Mouse (Mus musculus): ENCODE measurements at regions not wholly inside any gene's neighbourhood (a gene's known extent, or its start where the extent isn't known, plus 50 kb on each side); places are given as distances from the start of the nearest gene placed in this dataset.
A peak's percentile ranks its signal among the peaks of the same experiment; 100 is the strongest.

DNA sequence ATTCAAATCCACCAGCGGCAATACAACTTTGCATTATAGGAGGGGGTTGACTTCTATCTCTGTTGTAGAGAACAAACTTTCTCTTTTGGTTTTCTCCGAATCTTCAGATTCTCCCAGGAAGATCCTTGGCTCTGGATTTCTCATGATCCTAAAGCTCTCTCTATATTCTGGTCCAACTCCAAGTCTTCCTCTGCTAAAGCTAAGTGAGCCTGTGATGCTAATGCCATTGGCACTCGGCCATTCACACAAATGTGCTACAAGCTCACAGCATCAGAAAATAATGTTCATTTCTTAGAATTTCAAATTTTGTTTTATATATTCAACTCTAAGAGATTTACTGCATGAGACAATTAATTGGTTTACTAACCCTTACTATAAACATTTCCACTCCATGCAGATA is 461.2 kb upstream of the Gm9747 start:
- no peak overlapping the region for H3K4me3 ChIP-seq (ENCODE audit: insufficient read depth, low read length)
- no peak overlapping the region for H3K27ac ChIP-seq (ENCODE audit: insufficient read depth, low read length)
- H3K4me1 ChIP-seq (ENCODE audit: control insufficient read depth, insufficient read depth, low read length) = no peaks in the 10 kb centered on the region
- TF ChIP-seq POLR2A (IDR thresholded peaks at IDR 0.05; ENCODE audit: low read depth, low read length) (no peak), CTCF (IDR thresholded peaks at IDR 0.05; ENCODE audit: borderline replicate concordance, insufficient read depth, low read length) (no peak)

DNA sequence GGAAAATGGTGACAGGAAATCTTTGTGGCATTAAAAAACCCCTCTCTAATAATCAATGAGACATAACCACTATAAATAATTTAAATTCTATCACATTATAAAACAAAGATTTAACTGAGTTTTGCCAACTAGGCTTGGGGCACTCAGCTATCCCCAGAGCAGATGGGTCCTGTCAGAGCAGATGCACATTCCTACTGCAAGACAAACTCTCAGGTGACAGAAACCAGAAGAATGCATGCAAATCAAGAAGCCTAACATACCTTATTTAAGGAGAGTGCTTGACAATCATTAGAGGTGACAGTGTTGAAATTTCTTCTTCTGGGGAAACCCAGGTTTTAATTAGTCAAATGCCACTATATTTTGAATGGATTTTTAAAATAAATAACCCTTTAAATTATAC is 452.3 kb upstream of the Gm9747 start:
- H3K4me3 ChIP-seq (ENCODE audit: insufficient read depth, low read length) = no peak overlapping the region
- TF ChIP-seq CTCF (IDR thresholded peaks at IDR 0.05; ENCODE audit: borderline replicate concordance, insufficient read depth, low read length) (no peak), POLR2A (IDR thresholded peaks at IDR 0.05; ENCODE audit: low read depth, low read length) (no peak)
- no peak overlapping the region for H3K27ac ChIP-seq (ENCODE audit: insufficient read depth, low read length)
- H3K4me1 ChIP-seq (ENCODE audit: control insufficient read depth, insufficient read depth, low read length) = no peaks in the 10 kb centered on the region; the same call in 1 of the 2 replicates

DNA sequence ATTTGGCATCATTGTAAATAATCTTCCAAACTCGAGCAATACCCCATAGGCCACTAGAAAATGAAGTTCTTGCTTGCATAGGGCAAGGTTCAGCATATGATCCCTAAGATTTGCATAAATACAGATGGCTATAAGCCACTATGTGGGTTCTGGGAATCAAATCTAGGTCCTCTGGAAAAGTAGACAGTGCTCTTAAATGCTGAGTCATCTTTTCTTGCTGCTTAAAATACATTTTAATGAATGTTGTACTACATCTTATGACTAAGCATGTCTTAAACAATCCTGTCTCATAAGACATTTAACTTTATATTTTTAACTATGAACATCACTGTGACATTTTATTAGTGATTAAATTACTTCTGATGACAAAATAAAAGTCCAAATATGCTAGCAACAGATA is 448.6 kb upstream of the Gm9747 start:
- H3K27ac ChIP-seq (ENCODE audit: insufficient read depth, low read length) = no peak overlapping the region
- no peak overlapping the region for H3K4me3 ChIP-seq (ENCODE audit: insufficient read depth, low read length)
- no peaks in the 10 kb centered on the region; the same call in 1 of the 2 replicates for H3K4me1 ChIP-seq (ENCODE audit: control insufficient read depth, insufficient read depth, low read length)
- TF ChIP-seq CTCF (IDR thresholded peaks at IDR 0.05; ENCODE audit: borderline replicate concordance, insufficient read depth, low read length) (no peak), POLR2A (IDR thresholded peaks at IDR 0.05; ENCODE audit: low read depth, low read length) (no peak)

DNA sequence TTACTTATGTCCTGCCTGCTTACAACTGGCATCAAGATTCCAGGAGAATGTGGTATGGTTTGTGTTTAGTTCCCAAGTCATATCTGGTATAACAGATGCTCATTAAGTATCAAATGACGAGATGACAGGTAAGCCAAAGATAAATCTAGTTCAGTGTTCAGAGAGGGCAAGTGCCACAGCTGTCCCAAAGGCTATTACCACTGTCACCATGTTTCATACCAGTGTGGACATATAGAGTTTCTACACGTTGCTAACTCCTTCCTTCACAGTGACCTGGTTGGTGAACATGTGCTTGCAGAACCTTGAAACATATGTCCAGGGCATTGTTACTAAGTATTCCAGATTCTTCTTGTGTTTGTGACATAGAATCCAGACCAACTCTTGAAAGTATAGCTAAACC is 438.1 kb upstream of the Gm9747 start:
- TF ChIP-seq CTCF (IDR thresholded peaks at IDR 0.05; ENCODE audit: borderline replicate concordance, insufficient read depth, low read length) (no peak), POLR2A (IDR thresholded peaks at IDR 0.05; ENCODE audit: low read depth, low read length) (no peak)
- H3K4me3 ChIP-seq (ENCODE audit: insufficient read depth, low read length) = no peak overlapping the region

DNA sequence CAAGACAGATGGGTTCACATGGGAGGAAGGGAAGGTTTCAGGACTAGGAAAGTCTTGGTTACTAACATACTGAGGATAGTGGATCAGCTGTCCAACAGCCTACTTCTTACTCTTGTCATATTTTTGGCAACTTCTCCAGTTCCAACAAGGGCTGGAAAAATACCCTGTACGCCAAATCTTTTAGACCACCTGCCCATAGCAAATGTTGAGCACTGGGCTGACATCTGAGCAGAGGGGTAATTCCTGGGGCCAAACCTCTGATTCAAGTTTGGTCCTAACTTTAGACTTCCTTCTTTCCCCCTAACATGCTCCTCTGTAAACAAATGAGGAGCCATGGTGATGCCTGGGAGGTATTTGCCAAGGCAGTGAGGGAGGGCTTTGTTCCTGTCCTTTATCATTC is 437.5 kb upstream of the Gm9747 start:
- TF ChIP-seq POLR2A (IDR thresholded peaks at IDR 0.05; ENCODE audit: low read depth, low read length) (no peak), CTCF (IDR thresholded peaks at IDR 0.05; ENCODE audit: borderline replicate concordance, insufficient read depth, low read length) (no peak)
- H3K27ac ChIP-seq (ENCODE audit: insufficient read depth, low read length) = no peak overlapping the region

More for the DNA sequence above, 438.1 kb upstream of the Gm9747 start:
- H3K27ac ChIP-seq (ENCODE audit: insufficient read depth, low read length) = no peak overlapping the region
- no peaks in the 10 kb centered on the region for H3K4me1 ChIP-seq (ENCODE audit: control insufficient read depth, insufficient read depth, low read length)

DNA sequence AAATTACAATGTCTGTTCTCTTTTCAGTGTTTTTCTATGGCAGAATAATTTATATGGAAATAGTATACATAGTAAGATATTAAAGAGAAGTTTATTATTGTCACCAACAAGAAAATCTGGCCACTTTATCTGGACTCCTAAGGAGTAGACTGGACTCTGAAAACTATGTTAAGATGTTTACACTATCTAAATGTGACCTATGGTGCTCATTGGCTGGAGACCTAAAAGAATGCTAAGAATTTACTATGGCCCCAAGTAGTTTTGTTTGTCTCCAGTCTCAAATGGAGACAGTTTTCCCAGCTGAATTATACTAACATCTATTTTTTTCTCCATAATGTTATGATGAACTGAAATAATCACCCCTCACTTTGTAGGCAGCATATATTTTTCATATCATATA is 421.3 kb upstream of the Gm9747 start:
- H3K27ac ChIP-seq (ENCODE audit: insufficient read depth, low read length) = no peak overlapping the region
- no peak overlapping the region for H3K4me3 ChIP-seq (ENCODE audit: insufficient read depth, low read length)
- H3K4me1 ChIP-seq (ENCODE audit: control insufficient read depth, insufficient read depth, low read length) = no peaks in the 10 kb centered on the region
- TF ChIP-seq POLR2A (IDR thresholded peaks at IDR 0.05; ENCODE audit: low read depth, low read length) (no peak), CTCF (IDR thresholded peaks at IDR 0.05; ENCODE audit: borderline replicate concordance, insufficient read depth, low read length) (no peak)

More for the DNA sequence above, 437.5 kb upstream of the Gm9747 start:
- no peaks in the 10 kb centered on the region for H3K4me1 ChIP-seq (ENCODE audit: control insufficient read depth, insufficient read depth, low read length)
- no peak overlapping the region for H3K4me3 ChIP-seq (ENCODE audit: insufficient read depth, low read length)

DNA sequence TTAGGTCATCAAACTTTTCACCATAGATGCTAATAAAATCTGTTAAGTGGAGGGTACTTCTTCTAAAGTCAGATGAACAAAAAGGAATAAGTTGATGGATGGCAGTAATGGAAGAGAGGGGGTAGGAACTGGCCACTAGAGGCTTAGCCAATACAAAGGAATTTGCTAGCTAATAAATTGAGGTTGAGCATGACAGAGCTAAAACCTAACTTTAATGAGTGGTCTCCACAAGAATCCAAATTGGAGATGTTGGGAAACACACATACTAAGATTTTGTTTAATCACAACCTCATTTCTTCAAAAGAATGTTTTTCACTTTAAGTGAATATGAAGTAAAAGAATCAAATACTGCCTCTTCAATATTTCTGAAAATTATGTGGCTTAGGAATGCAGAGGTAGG is 414.0 kb upstream of the Gm9747 start:
- H3K4me1 ChIP-seq (ENCODE audit: control insufficient read depth, insufficient read depth, low read length) = peaks cover 2% of the 10 kb centered on the region
- no peak for TF ChIP-seq CTCF (IDR thresholded peaks at IDR 0.05; ENCODE audit: borderline replicate concordance, insufficient read depth, low read length)
- TF ChIP-seq POLR2A (IDR thresholded peaks at IDR 0.05; ENCODE audit: low read depth, low read length) = no peak
- peak overlapping the region; percentile 54 for H3K27ac ChIP-seq (ENCODE audit: insufficient read depth, low read length)
- no peak overlapping the region for H3K4me3 ChIP-seq (ENCODE audit: insufficient read depth, low read length)

DNA sequence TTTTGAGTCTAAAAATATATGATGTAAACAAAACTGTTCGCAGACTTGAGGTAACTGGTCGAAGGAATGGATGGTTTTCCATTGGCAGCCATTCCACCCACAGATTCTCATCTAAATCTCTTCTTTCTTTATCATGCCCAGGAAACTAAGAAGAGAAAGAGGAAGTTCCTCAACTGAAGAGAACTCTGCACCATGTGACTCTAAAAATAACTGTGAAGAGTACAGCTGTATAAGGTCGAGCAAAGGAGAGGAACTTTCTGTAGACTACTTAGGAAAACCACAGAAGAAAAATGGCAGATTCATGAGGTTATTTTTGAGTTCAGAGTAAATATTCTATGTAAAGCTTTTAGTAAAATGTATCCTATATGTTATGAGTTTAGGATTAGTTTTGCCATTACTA is 390.9 kb upstream of the Gm9747 start:
- Histone ChIP-seq H3K4me3 (ENCODE audit: insufficient read depth, low read length) (no peak overlapping the region), H3K27ac (ENCODE audit: insufficient read depth, low read length) (no peak overlapping the region), H3K4me1 (ENCODE audit: control insufficient read depth, insufficient read depth, low read length) (no peaks in the 10 kb centered on the region)
- no peak for TF ChIP-seq POLR2A (IDR thresholded peaks at IDR 0.05; ENCODE audit: low read depth, low read length)
- TF ChIP-seq CTCF (IDR thresholded peaks at IDR 0.05; ENCODE audit: borderline replicate concordance, insufficient read depth, low read length) = no peak

DNA sequence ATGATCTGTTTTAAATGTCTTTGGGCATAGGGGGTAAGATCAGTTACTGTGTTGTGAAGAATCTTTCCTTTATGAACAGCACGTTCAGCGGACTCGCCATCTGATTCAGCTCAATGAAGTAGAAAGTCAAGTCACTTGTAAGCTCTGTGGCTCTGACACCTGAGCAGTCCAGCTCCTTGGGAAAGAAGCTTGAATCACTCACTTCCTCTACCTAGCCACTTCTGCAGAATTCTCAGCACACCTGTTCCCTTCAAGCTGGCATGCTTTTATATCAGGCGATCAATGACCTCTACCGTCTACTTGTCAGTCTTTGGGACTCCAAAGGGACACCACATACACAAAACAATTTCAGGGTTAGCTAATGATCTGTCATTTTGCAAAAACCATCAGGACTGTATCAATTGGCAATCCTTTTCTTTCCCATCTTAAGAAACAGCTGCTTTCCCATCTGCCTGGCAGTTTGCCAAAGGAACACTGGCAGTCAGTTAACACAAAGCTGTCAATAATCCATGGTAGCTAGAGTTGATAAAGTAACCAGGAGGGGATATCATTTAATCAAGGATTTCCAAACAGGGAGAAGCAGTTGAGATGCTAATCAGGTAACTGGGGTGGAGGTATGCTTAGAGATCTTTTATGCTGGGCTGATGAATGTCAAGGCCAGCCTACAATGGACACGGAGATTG is 382.3 kb upstream of the Gm9747 start:
- Histone ChIP-seq H3K4me3 (ENCODE audit: insufficient read depth, low read length) (no peak overlapping the region), H3K27ac (ENCODE audit: insufficient read depth, low read length) (no peak overlapping the region), H3K4me1 (ENCODE audit: control insufficient read depth, insufficient read depth, low read length) (no peaks in the 10 kb centered on the region)
- TF ChIP-seq POLR2A (IDR thresholded peaks at IDR 0.05; ENCODE audit: low read depth, low read length) = no peak
- no peak for TF ChIP-seq CTCF (IDR thresholded peaks at IDR 0.05; ENCODE audit: borderline replicate concordance, insufficient read depth, low read length)

DNA sequence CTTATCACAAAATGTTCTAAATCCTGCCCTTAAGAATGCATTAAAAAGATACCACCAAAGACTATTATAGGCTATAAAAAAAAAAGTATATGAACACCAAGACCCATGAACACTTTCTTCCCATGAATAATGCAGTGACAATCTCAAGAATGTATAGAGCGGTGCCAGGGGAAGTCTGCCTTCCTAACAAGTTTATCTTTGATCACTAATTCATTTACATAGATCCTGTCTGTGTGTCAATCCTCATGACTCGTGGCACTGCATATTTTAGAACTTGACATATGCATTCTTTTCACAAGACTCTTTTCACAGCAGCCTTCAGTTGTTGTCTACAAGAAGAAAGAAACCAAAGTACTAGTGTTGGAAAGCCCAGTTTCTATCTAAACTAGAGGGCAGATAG is 373.4 kb upstream of the Gm9747 start:
- TF ChIP-seq CTCF (IDR thresholded peaks at IDR 0.05; ENCODE audit: borderline replicate concordance, insufficient read depth, low read length) = no peak

More for the DNA sequence above, 373.4 kb upstream of the Gm9747 start:
- Histone ChIP-seq H3K4me1 (ENCODE audit: control insufficient read depth, insufficient read depth, low read length) (peaks cover 2% of the 10 kb centered on the region), H3K4me3 (ENCODE audit: insufficient read depth, low read length) (no peak overlapping the region), H3K27ac (ENCODE audit: insufficient read depth, low read length) (peak overlapping the region; percentile 73)
